Mouse (Mus musculus) cerebellum, postnatal 25 days (tissue): ENCODE measurements around the gene Srpx2.

Experiments used
- DNase-seq, 2 experiments: peaks; one replicate each; pipeline ENCODE4 v3.0.0; 2021; ENCODE audit warnings: mixed read lengths in 2 of 2

The Srpx2 gene

DNA sequence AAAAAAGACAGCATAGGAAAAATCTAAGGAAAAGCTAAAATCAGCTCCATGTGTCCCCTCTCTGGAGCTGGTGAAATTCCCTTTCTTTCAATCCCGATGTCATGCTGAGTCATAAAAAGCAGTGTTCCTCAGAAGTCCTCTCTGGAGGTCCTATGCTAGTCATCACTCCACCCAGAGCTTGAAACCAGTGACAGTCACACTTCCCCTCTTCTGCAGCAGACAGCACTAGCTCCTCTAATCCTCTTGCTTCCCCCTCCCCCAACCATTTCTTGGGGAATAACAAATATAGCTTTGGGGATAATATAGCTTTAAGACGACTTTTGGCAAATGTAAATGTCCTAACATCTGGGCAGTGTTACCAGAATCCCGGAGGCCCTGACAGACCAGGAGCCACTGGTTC, at the start of gene Srpx2:
Gene Srpx2 (plus strand): TSS at position 166 of the 400 bp plus-strand sequence.
- no peak for DNase-seq

- no peak for DNase-seq
These were observed 38.5 kb upstream of the Srpx2 start for GRCm38 (mm10) chrX:133869743-133870142.

- no peak for DNase-seq
These were observed 20.9 kb upstream of the Srpx2 start for GRCm38 (mm10) chrX:133887308-133887707.

DNA sequence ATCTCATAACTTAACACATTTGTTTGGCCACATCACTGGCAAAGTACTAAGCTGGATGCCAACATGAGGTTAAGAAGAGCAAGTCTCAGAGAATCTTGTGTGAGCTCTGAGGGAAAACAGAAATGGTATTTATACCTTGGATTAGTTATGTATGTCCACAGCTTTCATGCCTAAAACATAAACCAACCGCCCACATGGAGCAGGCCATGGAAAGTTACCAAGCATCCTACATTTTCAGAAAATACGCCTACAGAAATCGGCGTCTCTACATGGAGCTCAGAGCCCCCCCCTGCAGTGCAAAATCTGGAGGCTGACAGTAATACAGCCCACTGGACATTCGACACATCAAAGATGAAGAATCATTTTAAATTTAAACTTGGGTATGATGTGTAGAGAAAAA, 20.1 kb upstream of the Srpx2 start:
- DNase-seq, result no peak

DNA sequence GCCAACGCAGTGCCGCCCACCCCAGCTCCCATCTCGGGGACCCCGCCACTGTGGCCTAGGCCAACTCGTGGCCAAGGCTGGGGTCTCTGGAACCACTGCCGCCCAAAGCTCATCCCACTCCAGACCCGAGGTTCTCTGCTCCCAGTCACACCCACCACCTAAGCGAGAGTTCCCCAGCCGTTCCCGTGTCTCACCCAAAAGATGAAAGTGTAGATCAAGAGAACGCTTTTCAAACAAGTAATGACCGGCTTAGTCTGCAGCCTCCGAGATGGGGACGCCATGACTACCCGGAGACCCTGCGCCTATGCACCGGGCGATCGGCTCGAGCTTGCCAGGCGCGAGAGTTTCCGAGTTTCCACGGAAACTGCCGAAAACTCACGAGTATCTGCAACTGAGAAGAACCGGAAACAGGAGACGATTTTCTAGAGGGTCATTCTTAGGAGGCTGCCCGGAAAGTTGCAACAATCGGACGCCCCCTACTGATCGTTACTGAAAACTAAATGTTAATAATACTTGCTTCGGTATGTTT, 10.1 kb upstream of the Srpx2 start, which contains the start of gene Tspan6:
Gene Tspan6 (minus strand): TSS at position 416 of the 529 bp plus-strand sequence.
- peak; percentile 76 to 86 for DNase-seq

- no peak for DNase-seq
These were observed 3.3 kb downstream of the Srpx2 start for GRCm38 (mm10) chrX:133911397-133912103.

- no peak for DNase-seq
These were observed 4.8 kb downstream of the Srpx2 start for GRCm38 (mm10) chrX:133913006-133913405.

GRCm38 (mm10) chrX:133914219-133914618, 6.0 kb downstream of the Srpx2 start:
- DNase-seq, result no peak

GRCm38 (mm10) chrX:133921187-133921586, 13.0 kb downstream of the Srpx2 start:
- no peak for DNase-seq

- no peak for DNase-seq
These were observed 18.5 kb downstream of the Srpx2 start for GRCm38 (mm10) chrX:133926760-133927159.

DNA sequence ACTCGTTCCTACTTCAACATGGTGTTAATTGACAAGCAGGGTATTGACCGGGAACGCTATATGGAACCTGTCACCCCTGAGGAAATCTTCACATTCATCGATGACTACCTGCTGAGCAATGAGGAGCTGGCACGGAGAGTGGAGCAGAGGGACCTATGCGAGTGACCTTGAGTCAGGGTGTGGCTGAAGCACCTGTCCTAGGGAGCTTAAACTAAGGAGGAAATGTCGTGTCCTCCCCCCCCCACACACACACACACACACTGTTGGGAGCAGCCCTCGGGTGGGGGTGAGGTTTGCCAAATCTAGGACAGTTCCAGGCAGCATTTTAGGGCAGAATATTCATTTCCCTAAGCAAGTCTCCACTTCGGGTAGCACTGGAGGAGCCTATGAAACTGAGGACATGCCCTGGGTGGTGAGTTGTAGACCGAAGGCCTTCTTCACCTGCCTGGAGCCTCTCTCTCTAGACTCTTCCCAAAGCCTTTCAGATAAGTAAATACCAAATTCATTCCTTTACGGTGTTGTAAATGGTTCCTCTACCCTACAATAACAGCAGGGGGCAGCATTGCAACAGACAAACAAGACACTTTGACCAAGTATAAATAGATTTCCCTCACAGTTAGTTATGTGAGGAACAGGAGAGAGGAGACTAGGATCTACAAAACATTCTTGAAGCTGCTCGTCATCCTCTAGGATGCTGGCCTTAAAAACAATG, 23.2 kb downstream of the Srpx2 start:
- peak in 1 of 2 experiments; percentile 16 for DNase-seq

- DNase-seq, result no peak
These were observed 28.5 kb downstream of the Srpx2 start for GRCm38 (mm10) chrX:133936605-133937225.

GRCm38 (mm10) chrX:133939561-133939960, 31.3 kb downstream of the Srpx2 start:
- DNase-seq, result no peak

DNA sequence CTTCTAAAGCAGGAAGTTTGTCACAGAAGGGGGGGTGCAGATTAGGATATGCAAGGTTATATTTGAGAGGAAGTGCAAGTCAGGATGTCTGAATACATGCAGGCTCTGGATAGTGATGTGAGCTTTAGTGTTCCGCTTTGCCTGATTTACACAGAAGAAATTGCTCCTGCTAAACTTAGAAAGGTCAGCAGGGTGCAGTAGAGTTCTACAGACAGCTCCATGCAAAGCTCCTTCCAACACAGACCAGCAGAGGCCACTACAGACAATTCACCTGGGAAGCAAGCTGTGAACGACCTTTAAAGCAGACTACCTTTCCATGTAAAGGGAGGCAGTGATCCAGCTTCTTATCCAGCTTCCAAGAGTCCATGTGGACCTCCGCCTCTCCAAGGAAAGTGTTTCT, 39.2 kb downstream of the Srpx2 start:
- DNase-seq, result peak; percentile 38 to 62

DNA sequence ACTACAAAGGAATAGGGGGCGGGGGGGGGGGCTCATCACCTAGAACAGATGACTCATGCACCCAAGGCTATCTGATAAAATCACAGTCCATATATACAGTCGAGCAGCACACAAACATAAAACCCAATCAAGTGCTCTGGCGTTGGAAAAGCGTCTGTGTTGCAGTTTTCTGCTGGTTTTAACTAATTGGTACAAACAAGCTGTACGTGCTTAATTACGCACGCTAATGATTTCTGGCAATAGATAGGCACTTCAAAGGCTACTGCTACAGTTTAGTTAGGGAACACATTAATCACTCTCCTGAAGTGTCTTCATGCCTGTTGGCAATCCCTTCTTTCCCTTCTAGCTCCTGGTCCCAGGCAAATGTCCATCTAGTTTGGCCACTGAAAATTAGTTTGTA, 46.4 kb downstream of the Srpx2 start:
- no peak for DNase-seq

DNA sequence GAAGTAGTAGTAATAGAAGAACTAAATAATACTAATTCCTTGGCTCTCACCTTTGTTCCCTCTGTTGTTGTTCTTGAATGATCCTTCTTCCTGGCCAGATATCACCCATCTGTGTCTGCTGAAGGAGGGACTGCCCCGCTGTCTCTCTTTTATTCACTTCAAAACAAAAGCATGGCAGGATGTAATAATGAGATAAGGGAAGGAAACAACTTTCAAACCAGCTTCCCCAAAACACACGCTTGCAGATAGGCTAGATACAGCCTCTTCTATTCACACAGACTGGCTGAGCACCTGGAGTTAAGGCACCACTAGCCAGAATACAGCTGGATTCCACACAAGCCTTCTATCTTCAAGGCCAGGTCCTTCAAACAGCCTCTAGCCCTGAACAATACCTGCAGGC, 52.4 kb downstream of the Srpx2 start:
- DNase-seq, result no peak

DNA sequence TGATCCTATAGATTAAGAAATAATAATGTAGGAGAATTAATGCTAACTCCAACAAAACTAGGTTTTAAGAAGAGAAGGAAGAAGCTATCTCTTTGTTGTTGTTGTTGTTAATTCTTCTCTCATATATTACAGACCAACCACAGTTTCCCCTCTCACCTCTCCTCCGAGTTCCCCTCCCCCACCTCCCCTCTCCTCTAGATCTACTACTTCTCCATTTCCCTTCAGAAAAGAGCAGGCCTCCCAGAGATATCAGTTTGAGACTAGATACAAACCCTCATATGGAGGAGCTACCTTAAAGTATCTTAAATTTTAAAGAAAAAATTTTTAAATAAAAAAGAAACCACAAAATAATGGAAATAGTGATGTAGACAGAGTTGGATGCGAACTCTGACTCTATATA, 56.4 kb downstream of the Srpx2 start:
- DNase-seq, result no peak

DNA sequence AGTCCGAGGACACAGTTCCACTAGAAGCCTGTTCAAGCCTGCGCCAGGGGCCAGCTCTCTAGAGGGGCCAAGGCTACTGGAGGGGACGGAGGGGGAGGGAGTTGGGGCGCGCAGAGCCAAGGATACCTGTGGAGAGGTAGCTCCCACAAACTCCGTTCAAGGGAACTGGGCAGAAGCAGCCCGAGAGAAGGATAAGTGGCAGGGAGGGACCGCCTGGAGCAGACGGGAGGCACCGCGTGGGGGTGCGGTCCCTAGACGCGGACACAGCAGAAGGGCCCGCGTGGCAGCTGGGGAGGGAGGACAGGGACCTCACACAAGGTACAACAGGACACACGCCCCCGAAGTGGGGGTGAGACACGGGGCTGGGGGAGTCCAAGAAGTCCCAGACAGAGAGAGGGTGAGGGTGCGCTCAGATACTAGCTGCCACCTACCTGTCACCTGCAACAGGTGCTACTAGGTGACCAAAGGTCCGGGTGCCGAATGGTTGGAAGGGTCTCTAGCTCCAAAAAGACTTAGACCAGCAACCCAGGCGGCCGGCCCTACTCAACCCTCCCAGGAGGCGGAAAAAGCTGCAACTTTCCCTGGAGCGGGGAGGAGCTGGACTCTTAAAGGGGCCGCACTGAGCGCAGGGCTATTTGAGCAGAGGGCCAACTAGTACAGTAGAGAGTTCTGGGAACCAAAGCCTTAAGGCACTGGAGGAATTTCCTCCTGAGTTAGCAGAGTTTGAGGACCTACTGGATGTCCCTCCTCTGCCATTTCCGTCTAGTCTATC, 73.2 kb downstream of the Srpx2 start, which contains the start of gene Sytl4:
Gene Sytl4 (minus strand): TSS at position 582 of the 772 bp plus-strand sequence.
- DNase-seq, result peak in 1 of 2 experiments; percentile 3
